13 mouse cellular contexts compared by ENCODE assay signal in genomic region chr11:62565747-62566146, GRCm38 (mm10).
"Had no signal": no experiment of that assay in that cellular context is flagged by ENCODE, and none has a peak within 500 bp of the region (broad histone marks: within the 10 kb centered on the region; RNA-seq: fewer than 3 reads in every experiment).

No protein-coding gene starts in this region.

- H3K9me3 ChIP-seq: limb, embryonic 12.5 days; liver, embryonic 13.5 days; lung, embryonic 15.5 days; midbrain, embryonic 13.5 days had no signal

- ATAC-seq: liver, postnatal 0 days; midbrain, embryonic 13.5 days had no signal

- H3K4me1 ChIP-seq: lung, embryonic 15.5 days had no signal

- H3K9ac ChIP-seq: limb, embryonic 12.5 days; liver, embryonic 13.5 days; liver, postnatal 0 days; lung, embryonic 15.5 days; midbrain, embryonic 13.5 days had no signal

- DNase-seq: kidney, adult 18-20 months; kidney, postnatal 36 days; liver; liver, embryonic 13.5 days; liver, postnatal 0 days; lung, postnatal 14 days; right cerebral cortex, postnatal 25 days; thymus, postnatal 25 days had no signal

- H3K27ac ChIP-seq: layer of hippocampus, adult 2 months; limb, embryonic 12.5 days; liver, embryonic 13.5 days; lung, embryonic 15.5 days; macrophage; midbrain, embryonic 13.5 days had no signal

- H3K4me3 ChIP-seq: layer of hippocampus, adult 2 months; limb, embryonic 12.5 days; liver, embryonic 13.5 days; lung, embryonic 15.5 days; midbrain, embryonic 13.5 days had no signal

- H3K27me3 ChIP-seq: limb, embryonic 12.5 days; lung, embryonic 15.5 days; midbrain, embryonic 13.5 days had no signal

- H3K36me3 ChIP-seq: limb, embryonic 12.5 days; liver, embryonic 13.5 days; lung, embryonic 15.5 days; midbrain, embryonic 13.5 days had no signal

- H3K4me2 ChIP-seq: limb, embryonic 12.5 days; liver, embryonic 13.5 days; lung, embryonic 15.5 days; midbrain, embryonic 13.5 days had no signal
